Mouse (Mus musculus): Measurements from ENCODE around the gene Gm11060. TPM values are rescaled to one million over a fixed set of nuclear protein-coding genes. Genes with fewer than 3 reads are reported as not detected.

Gene Gm11060
- total and polyA plus RNA-seq, 3 experiments: not detected

GRCm38 (mm10) chr2:105108703-105109158, 16.9 kb downstream of the Gm11060 start:
- no peak overlapping the region for H3K9ac ChIP-seq (ENCODE audit: insufficient read depth, low read depth)
- H3K9me3 ChIP-seq (replicated peaks; ENCODE audit: low read length): no peaks in the 10 kb centered on the region
- H3K4me2 ChIP-seq (ENCODE audit: insufficient read depth, low read depth, poor library complexity, severe bottlenecking): peak overlapping the region; percentile 1; the same call in 1 of the 2 replicates
- H3K27me3 ChIP-seq (replicated peaks): no peaks in the 10 kb centered on the region
- no peak overlapping the region for H3K27ac ChIP-seq (ENCODE audit: insufficient read depth, low read depth)
- dilution Hi-C loops (cut with MboI; ENCODE audit: extremely low pct_ligation_motif_present, extremely low pct_unique_long_range_greater_than_20kb, low sequenced_read_pairs) (no loop called here), in situ Hi-C loops (cut with MboI; ENCODE audit: low pct_ligation_motif_present, low pct_unique_long_range_greater_than_20kb, low sequenced_read_pairs) (no loop called here)
- DNase-seq (ENCODE audit: extremely low read depth): peak; percentile 44
- H3K4me1 ChIP-seq (ENCODE audit: control insufficient read depth in 1 of 2, insufficient read depth in 2 of 2): peaks cover 0 to 3% of the 10 kb centered on the region in 2 experiments; a peak in 2 of 4 replicates
- no peaks in the 10 kb centered on the region for H3K36me3 ChIP-seq (replicated peaks in 1 of 2; ENCODE audit: control insufficient read depth in 1 of 2, insufficient read depth in 1 of 2, low read length in 1 of 2)
- no peaks in the 10 kb centered on the region for H3K79me2 ChIP-seq (replicated peaks; ENCODE audit: control insufficient read depth, extremely low read depth, insufficient read depth, poor library complexity, severe bottlenecking)
- peak; percentile 42 for TF ChIP-seq SMC3 (IDR thresholded peaks at IDR 0.05; ENCODE audit: low read depth, low read length)
- no peak for TF ChIP-seq CHD1 (IDR thresholded peaks at IDR 0.05; ENCODE audit: low read depth, low read length)
- no peak for TF ChIP-seq E2F4 (IDR thresholded peaks at IDR 0.05; ENCODE audit: insufficient replicate concordance, low read depth, low read length)
- TF ChIP-seq USF1 (IDR thresholded peaks at IDR 0.05; ENCODE audit: low read depth, low read length): no peak
- TF ChIP-seq SIN3A (IDR thresholded peaks at IDR 0.05; ENCODE audit: low read length): no peak
- peak in 1 of 2 experiments; percentile 51; a peak in 2 of 4 replicates for TF ChIP-seq CTCF (conservative IDR thresholded peaks at IDR 0.05 in 1 of 2, IDR thresholded peaks at IDR 0.05 in 1 of 2; ENCODE audit: low read depth in 2 of 2, low read length in 2 of 2)
- TF ChIP-seq ZKSCAN1 (IDR thresholded peaks at IDR 0.05; ENCODE audit: borderline replicate concordance, low read depth, low read length): no peak
- TF ChIP-seq RAD21 (IDR thresholded peaks at IDR 0.05; ENCODE audit: low read depth, low read length): peak; percentile 31
- no peak for TF ChIP-seq MYC (IDR thresholded peaks at IDR 0.05; ENCODE audit: low read depth, low read length)
- no peak for TF ChIP-seq ELF1 (IDR thresholded peaks at IDR 0.05; ENCODE audit: low read depth, low read length)
- no peak for TF ChIP-seq MAFK (IDR thresholded peaks at IDR 0.05; ENCODE audit: insufficient replicate concordance, low read length)
- TF ChIP-seq MAZ (IDR thresholded peaks at IDR 0.05; ENCODE audit: low read depth, low read length): no peak
- TF ChIP-seq CHD2 (IDR thresholded peaks at IDR 0.05; ENCODE audit: low read length): no peak
- TF ChIP-seq MAX (IDR thresholded peaks at IDR 0.05; ENCODE audit: low read length): no peak
- H3K4me3 ChIP-seq (replicated peaks in 1 of 3; ENCODE audit: low read depth in 2 of 3, low read length in 2 of 3, poor library complexity in 1 of 3): no peak overlapping the region

- no peak overlapping the region for H3K4me3 ChIP-seq (replicated peaks in 1 of 3; ENCODE audit: low read depth in 2 of 3, low read length in 2 of 3, poor library complexity in 1 of 3)
- H3K27me3 ChIP-seq (replicated peaks): no peaks in the 10 kb centered on the region
- H3K4me1 ChIP-seq (ENCODE audit: control insufficient read depth in 1 of 2, insufficient read depth in 2 of 2): no peaks in the 10 kb centered on the region
- H3K4me2 ChIP-seq (ENCODE audit: insufficient read depth, low read depth, poor library complexity, severe bottlenecking): no peak overlapping the region
- H3K79me2 ChIP-seq (replicated peaks; ENCODE audit: control insufficient read depth, extremely low read depth, insufficient read depth, poor library complexity, severe bottlenecking): no peaks in the 10 kb centered on the region
- no peaks in the 10 kb centered on the region for H3K36me3 ChIP-seq (replicated peaks in 1 of 2; ENCODE audit: control insufficient read depth in 1 of 2, insufficient read depth in 1 of 2, low read length in 1 of 2)
- no peak for TF ChIP-seq POLR2AphosphoS2 (IDR thresholded peaks at IDR 0.05; ENCODE audit: low read depth, low read length)
- DNase-seq (ENCODE audit: extremely low read depth): no peak
- no peaks in the 10 kb centered on the region for H3K9me3 ChIP-seq (replicated peaks; ENCODE audit: low read length)
- H3K27ac ChIP-seq (ENCODE audit: insufficient read depth, low read depth): no peak overlapping the region
- H3K9ac ChIP-seq (ENCODE audit: insufficient read depth, low read depth): no peak overlapping the region
- dilution Hi-C loops (cut with MboI; ENCODE audit: extremely low pct_ligation_motif_present, extremely low pct_unique_long_range_greater_than_20kb, low sequenced_read_pairs): no loop called here
- in situ Hi-C loops (cut with MboI; ENCODE audit: low pct_ligation_motif_present, low pct_unique_long_range_greater_than_20kb, low sequenced_read_pairs): no loop called here
These were observed 22.3 kb downstream of the Gm11060 start for GRCm38 (mm10) chr2:105114074-105114473.

Data from CH12.LX (cell line).